Mouse (Mus musculus): ENCODE results near the gene Hace1. TPM values are rescaled to one million over a fixed set of nuclear protein-coding genes. Genes with fewer than 3 reads are reported as not detected.

The Hace1 gene
- 3.8 and 4.1 TPM in 2 replicates for polyA plus RNA-seq (2012; rRNA removed; ENCODE audit: low replicate concordance)

DNA sequence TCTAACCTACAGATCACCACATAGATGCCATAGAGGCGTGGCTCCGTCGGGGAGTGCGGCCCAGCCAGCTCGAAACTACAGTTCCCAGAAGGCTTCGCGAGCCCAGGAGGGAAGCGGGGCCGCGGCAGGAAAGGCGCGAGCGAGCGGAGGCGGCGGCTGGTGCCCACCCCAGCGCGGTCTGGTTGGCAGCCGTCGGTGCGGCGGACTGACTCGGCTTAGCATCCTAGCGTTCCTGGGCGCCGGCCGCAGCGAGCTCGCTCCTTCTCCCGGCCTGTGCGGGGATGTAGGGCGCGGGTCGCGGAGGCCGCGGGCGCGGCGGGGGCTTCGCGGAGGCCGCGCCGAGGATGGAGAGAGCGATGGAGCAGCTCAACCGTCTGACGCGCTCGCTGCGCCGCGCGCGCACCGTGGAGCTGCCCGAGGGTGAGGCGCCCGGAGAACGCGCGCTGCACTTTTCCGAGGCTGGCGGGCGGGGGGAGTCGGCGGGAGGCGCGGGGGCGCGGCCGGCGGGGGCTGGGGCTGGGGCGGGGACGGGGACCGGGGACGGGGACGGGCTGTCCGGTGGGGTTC, at the start of gene Hace1:
Hace1 (plus strand) TSS at position 99 of the 567 bp plus-strand sequence.

Other genes with a start within 250 kb of the Hace1 start
- gene Bves, start 242.1 kb upstream of the Hace1 start, polyA plus RNA-seq (2012; rRNA removed; ENCODE audit: low replicate concordance): 0.75 and 0.76 TPM in 2 replicates
- not detected in 2 replicates for gene Lin28b, start 91.4 kb upstream of the Hace1 start, polyA plus RNA-seq (2012; rRNA removed; ENCODE audit: low replicate concordance)

All from duodenum, adult 2 months (tissue).